Mouse (Mus musculus) subcutaneous adipose tissue, adult 2 months (tissue): Measurements from ENCODE around the gene Olfr1313. TPM values are rescaled to one million over a fixed set of nuclear protein-coding genes. Genes with fewer than 3 reads are reported as not detected.

Source experiments
- polyA plus RNA-seq: library from polyadenylated mRNA; depleted of rRNA; stranded (reverse); fragments of >200 nt; gene quantifications from 2 replicates; pipeline ENCODE4 v1.2.3, GENCODE M21; 2012; ENCODE audit warnings: low replicate concordance; rRNA removed

Olfr1313 gene
- not detected in 2 replicates for polyA plus RNA-seq

DNA sequence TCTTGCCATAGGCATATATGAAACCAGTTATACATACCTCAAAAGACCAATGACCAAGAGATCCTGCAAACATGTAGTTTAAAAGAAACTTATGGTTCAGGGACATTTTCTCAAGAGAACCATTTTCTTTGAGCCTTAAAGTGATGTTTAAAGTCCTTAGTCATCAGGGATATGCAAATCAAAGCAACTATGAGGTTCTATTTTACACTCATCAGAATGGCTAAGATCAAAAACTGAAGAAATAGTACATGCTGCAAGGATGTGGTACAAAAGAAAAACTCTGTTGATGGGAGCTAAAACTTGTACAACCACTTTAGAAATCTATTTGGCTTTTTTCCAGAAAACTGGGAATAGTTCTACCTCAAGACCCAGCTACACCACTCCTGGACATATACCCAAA lies at the start of gene Olfr1313:
Olfr1313 (minus strand) TSS at position 101 of the 400 bp plus-strand sequence.

GRCm38 (mm10) chr2:112115340-112115739 lies 37.7 kb upstream of the Olfr1313 start, which contains the start of gene Olfr1315-ps1:
Gene Olfr1315-ps1 (minus strand): TSS chr2:112115440.

GRCm38 (mm10) chr2:112096681-112097080 lies 19.0 kb upstream of the Olfr1313 start, which contains the start of gene Olfr1314:
Gene Olfr1314 (minus strand): TSS chr2:112096781.

DNA sequence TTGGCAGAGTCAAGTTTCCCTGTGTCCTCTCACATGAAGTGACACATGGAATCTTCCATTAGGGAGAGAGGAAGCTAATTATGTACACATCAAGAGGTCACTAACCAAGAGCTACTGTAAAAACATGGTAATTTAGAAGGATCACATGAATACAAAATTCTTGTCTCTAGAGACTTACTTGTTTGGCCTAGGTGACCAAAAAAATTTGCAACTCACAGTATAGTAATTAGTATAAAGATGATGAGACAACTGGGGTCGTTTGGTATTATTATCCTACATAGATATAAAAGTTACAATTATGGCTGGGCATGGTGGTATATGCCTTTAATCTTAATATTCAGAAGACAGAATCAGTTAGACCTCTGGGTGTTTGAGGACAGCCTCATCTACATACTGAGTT lies 27.5 kb downstream of the Olfr1313 start, which contains the start of gene Olfr1312:
Olfr1312 (minus strand) TSS at position 101 of the 400 bp plus-strand sequence.

GRCm38 (mm10) chr2:112024312-112024711 lies 53.3 kb downstream of the Olfr1313 start, which contains the start of gene Olfr1311:
Gene Olfr1311 (minus strand): TSS chr2:112024412.

Other genes with a start within 250 kb of the Olfr1313 start
- not detected in 2 replicates for gene Olfr1305, start 200.7 kb downstream of the Olfr1313 start, polyA plus RNA-seq
- not detected in 2 replicates for gene Olfr1306, start 161.6 kb downstream of the Olfr1313 start, polyA plus RNA-seq
- not detected in 2 replicates for gene Olfr1307, start 128.4 kb downstream of the Olfr1313 start, polyA plus RNA-seq
- not detected in 2 replicates for gene Olfr1308, start 112.9 kb downstream of the Olfr1313 start, polyA plus RNA-seq
- not detected in 2 replicates for gene Olfr1309, start 87.6 kb downstream of the Olfr1313 start, polyA plus RNA-seq
- gene Olfr1310, start 65.1 kb downstream of the Olfr1313 start, polyA plus RNA-seq = not detected in 2 replicates
- gene Olfr1311, start 53.4 kb downstream of the Olfr1313 start, polyA plus RNA-seq = not detected in 2 replicates
- gene Olfr1312, start 27.6 kb downstream of the Olfr1313 start, polyA plus RNA-seq = not detected in 2 replicates
- not detected in 2 replicates for gene Olfr1314, start 18.9 kb upstream of the Olfr1313 start, polyA plus RNA-seq
- not detected in 2 replicates for gene Olfr1315-ps1, start 37.6 kb upstream of the Olfr1313 start, polyA plus RNA-seq
- gene Olfr1316, start 57.1 kb upstream of the Olfr1313 start, polyA plus RNA-seq = not detected in 2 replicates
- not detected in 2 replicates for gene Olfr1317, start 62.5 kb upstream of the Olfr1313 start, polyA plus RNA-seq
- gene Olfr1318, start 76.4 kb upstream of the Olfr1313 start, polyA plus RNA-seq = not detected in 2 replicates
- 17.8 and 45.7 TPM in 2 replicates for gene Lpcat4, start 161.6 kb upstream of the Olfr1313 start, polyA plus RNA-seq
- gene Nutm1, start 181.4 kb upstream of the Olfr1313 start, polyA plus RNA-seq = not detected in 2 replicates
- gene Nop10, start 184.1 kb upstream of the Olfr1313 start, polyA plus RNA-seq = 121 and 144 TPM in 2 replicates
- 26.2 and 32.0 TPM in 2 replicates for gene Slc12a6, start 188.0 kb upstream of the Olfr1313 start, polyA plus RNA-seq
- gene Gm21985, start 188.5 kb upstream of the Olfr1313 start, polyA plus RNA-seq = not detected in 2 replicates